Mouse (Mus musculus) naive thymus-derived CD4-positive, alpha-beta T cell, adult 2 months (primary cell): ENCODE data around the gene Olfr718-ps1.
"Not testable (repeated sequence)": the region's sequence is repeated elsewhere in the genome, so short reads cannot be mapped to it uniquely, and the experiment has no call there.

Source experiments
- DNase-seq: peaks from one replicate; pipeline ENCODE4 v3.0.0-alpha.2; 2011; ENCODE audit warnings: low read depth

Olfr718-ps1 gene

GRCm38 (mm10) chr5:143147481-143147880 lies at the start of gene Olfr718-ps1:
Olfr718-ps1 (minus strand) TSS chr5:143147581.
- DNase-seq, result no peak

GRCm38 (mm10) chr5:143196506-143196905 lies 49.1 kb upstream of the Olfr718-ps1 start:
- no peak for DNase-seq

- DNase-seq, result no peak
Observed at GRCm38 (mm10) chr5:143195166-143195565, 47.8 kb upstream of the Olfr718-ps1 start.

GRCm38 (mm10) chr5:143194747-143195146 lies 47.4 kb upstream of the Olfr718-ps1 start:
- not testable (repeated sequence) for DNase-seq

GRCm38 (mm10) chr5:143192806-143193205 lies 45.4 kb upstream of the Olfr718-ps1 start:
- no peak for DNase-seq

- not testable (repeated sequence) for DNase-seq
Observed at GRCm38 (mm10) chr5:143188014-143188413, 40.6 kb upstream of the Olfr718-ps1 start.

GRCm38 (mm10) chr5:143180255-143181076 lies 33.1 kb upstream of the Olfr718-ps1 start, which contains the start of the genes Rbak and Spdye4b:
Rbak (minus strand) TSS chr5:143180775.
Spdye4b (plus strand) TSS chr5:143181017.
- peak; percentile 94 for DNase-seq

GRCm38 (mm10) chr5:143179179-143179578 lies 31.8 kb upstream of the Olfr718-ps1 start:
- peak; percentile 43 for DNase-seq

- peak; percentile 25 for DNase-seq
Observed at GRCm38 (mm10) chr5:143177541-143178200, 30.3 kb upstream of the Olfr718-ps1 start.

- DNase-seq, result no peak
Observed at GRCm38 (mm10) chr5:143175970-143176369, 28.6 kb upstream of the Olfr718-ps1 start.

GRCm38 (mm10) chr5:143165508-143166070 lies 18.2 kb upstream of the Olfr718-ps1 start:
- DNase-seq, result no peak

- DNase-seq, result no peak
Observed at GRCm38 (mm10) chr5:143155534-143155933, 8.2 kb upstream of the Olfr718-ps1 start.

- DNase-seq, result no peak
Observed at GRCm38 (mm10) chr5:143153756-143154155, 6.4 kb upstream of the Olfr718-ps1 start.

- no peak for DNase-seq
Observed at GRCm38 (mm10) chr5:143150044-143150443, 2.7 kb upstream of the Olfr718-ps1 start.

GRCm38 (mm10) chr5:143149536-143149935 lies 2.2 kb upstream of the Olfr718-ps1 start:
- no peak for DNase-seq

- no peak for DNase-seq
Observed at GRCm38 (mm10) chr5:143148661-143149060, 1.3 kb upstream of the Olfr718-ps1 start.

GRCm38 (mm10) chr5:143137580-143137979 lies 9.8 kb downstream of the Olfr718-ps1 start:
- DNase-seq, result no peak

GRCm38 (mm10) chr5:143135042-143135441 lies 12.3 kb downstream of the Olfr718-ps1 start:
- DNase-seq, result no peak

GRCm38 (mm10) chr5:143134216-143135010 lies 13.0 kb downstream of the Olfr718-ps1 start:
- not testable (repeated sequence) for DNase-seq

- DNase-seq, result peak; percentile 73
Observed at GRCm38 (mm10) chr5:143132935-143133514, 14.4 kb downstream of the Olfr718-ps1 start.

GRCm38 (mm10) chr5:143130342-143130741 lies 17.0 kb downstream of the Olfr718-ps1 start:
- DNase-seq, result peak; percentile 47
